Mouse (Mus musculus): Measurements from ENCODE around the gene Gga2.

GRCm38 (mm10) chr7:121968816-121969215 lies 52.2 kb downstream of the Gga2 start:
- no peak for TF ChIP-seq CTCF (IDR thresholded peaks at IDR 0.05; ENCODE audit: low read depth)
- no peak for TF ChIP-seq EP300 (IDR thresholded peaks at IDR 0.05; ENCODE audit: low read depth)

All from liver, postnatal 0 days (tissue).